Mouse (Mus musculus): ENCODE data around the gene Bcl2l13.

The Bcl2l13 gene

GRCm38 (mm10) chr6:120821715-120822114 lies 14.3 kb upstream of the Bcl2l13 start:
- Histone ChIP-seq H3K4me1 (replicated peaks; ENCODE audit: low read depth, low read length) (peaks cover 53% of the 10 kb centered on the region), H3K27me3 (ENCODE audit: insufficient read depth, low read length) (no peaks in the 10 kb centered on the region), H3K4me3 (replicated peaks; ENCODE audit: low read length) (peak overlapping the region; percentile 97), H3K9me3 (ENCODE audit: low read length) (no peaks in the 10 kb centered on the region), H3K36me3 (ENCODE audit: insufficient read depth, low read length) (peaks cover 27% of the 10 kb centered on the region)
- TF ChIP-seq NANOG (IDR thresholded peaks at IDR 0.05; ENCODE audit: borderline replicate concordance, low read length), result no peak
- no peak for TF ChIP-seq CTCF (conservative IDR thresholded peaks at IDR 0.05; ENCODE audit: low read length)
- TF ChIP-seq POU5F1 (IDR thresholded peaks at IDR 0.05; ENCODE audit: borderline replicate concordance, low read length), result no peak

GRCm38 (mm10) chr6:120822307-120822928 lies 13.6 kb upstream of the Bcl2l13 start, which contains the start of gene Atp6v1e1:
Atp6v1e1 (minus strand) TSS chr6:120822793.
- H3K4me1 ChIP-seq (replicated peaks; ENCODE audit: low read depth, low read length), result peaks cover 53% of the 10 kb centered on the region
- peak within 1 kb of the TSS; percentile 97 for H3K4me3 ChIP-seq (replicated peaks; ENCODE audit: low read length)
- TF ChIP-seq POU5F1 (IDR thresholded peaks at IDR 0.05; ENCODE audit: borderline replicate concordance, low read length) (no peak), CTCF (conservative IDR thresholded peaks at IDR 0.05; ENCODE audit: low read length) (no peak), NANOG (IDR thresholded peaks at IDR 0.05; ENCODE audit: borderline replicate concordance, low read length) (no peak)
- H3K9me3 ChIP-seq (ENCODE audit: low read length), result no peaks in the 10 kb centered on the region
- H3K36me3 ChIP-seq (ENCODE audit: insufficient read depth, low read length), result peaks cover 25% of the 10 kb centered on the region
- no peaks in the 10 kb centered on the region for H3K27me3 ChIP-seq (ENCODE audit: insufficient read depth, low read length)

GRCm38 (mm10) chr6:120822937-120823614 lies 12.9 kb upstream of the Bcl2l13 start:
- TF ChIP-seq NANOG (IDR thresholded peaks at IDR 0.05; ENCODE audit: borderline replicate concordance, low read length) (no peak), CTCF (conservative IDR thresholded peaks at IDR 0.05; ENCODE audit: low read length) (no peak), POU5F1 (IDR thresholded peaks at IDR 0.05; ENCODE audit: borderline replicate concordance, low read length) (no peak)
- H3K4me1 ChIP-seq (replicated peaks; ENCODE audit: low read depth, low read length), result peaks cover 48% of the 10 kb centered on the region
- no peaks in the 10 kb centered on the region for H3K9me3 ChIP-seq (ENCODE audit: low read length)
- H3K36me3 ChIP-seq (ENCODE audit: insufficient read depth, low read length), result peaks cover 18% of the 10 kb centered on the region
- peak overlapping the region; percentile 97 for H3K4me3 ChIP-seq (replicated peaks; ENCODE audit: low read length)
- no peaks in the 10 kb centered on the region for H3K27me3 ChIP-seq (ENCODE audit: insufficient read depth, low read length)

- H3K9me3 ChIP-seq (ENCODE audit: low read length), result no peaks in the 10 kb centered on the region
- H3K36me3 ChIP-seq (ENCODE audit: insufficient read depth, low read length), result no peaks in the 10 kb centered on the region
- TF ChIP-seq CTCF (conservative IDR thresholded peaks at IDR 0.05; ENCODE audit: low read length), result no peak
- TF ChIP-seq POU5F1 (IDR thresholded peaks at IDR 0.05; ENCODE audit: borderline replicate concordance, low read length), result no peak
- TF ChIP-seq NANOG (IDR thresholded peaks at IDR 0.05; ENCODE audit: borderline replicate concordance, low read length), result no peak
- H3K4me1 ChIP-seq (replicated peaks; ENCODE audit: low read depth, low read length), result no peaks in the 10 kb centered on the region
- H3K4me3 ChIP-seq (replicated peaks; ENCODE audit: low read length), result no peak overlapping the region
- no peaks in the 10 kb centered on the region for H3K27me3 ChIP-seq (ENCODE audit: insufficient read depth, low read length)
These were observed 6.0 kb upstream of the Bcl2l13 start for GRCm38 (mm10) chr6:120830056-120830455.

DNA sequence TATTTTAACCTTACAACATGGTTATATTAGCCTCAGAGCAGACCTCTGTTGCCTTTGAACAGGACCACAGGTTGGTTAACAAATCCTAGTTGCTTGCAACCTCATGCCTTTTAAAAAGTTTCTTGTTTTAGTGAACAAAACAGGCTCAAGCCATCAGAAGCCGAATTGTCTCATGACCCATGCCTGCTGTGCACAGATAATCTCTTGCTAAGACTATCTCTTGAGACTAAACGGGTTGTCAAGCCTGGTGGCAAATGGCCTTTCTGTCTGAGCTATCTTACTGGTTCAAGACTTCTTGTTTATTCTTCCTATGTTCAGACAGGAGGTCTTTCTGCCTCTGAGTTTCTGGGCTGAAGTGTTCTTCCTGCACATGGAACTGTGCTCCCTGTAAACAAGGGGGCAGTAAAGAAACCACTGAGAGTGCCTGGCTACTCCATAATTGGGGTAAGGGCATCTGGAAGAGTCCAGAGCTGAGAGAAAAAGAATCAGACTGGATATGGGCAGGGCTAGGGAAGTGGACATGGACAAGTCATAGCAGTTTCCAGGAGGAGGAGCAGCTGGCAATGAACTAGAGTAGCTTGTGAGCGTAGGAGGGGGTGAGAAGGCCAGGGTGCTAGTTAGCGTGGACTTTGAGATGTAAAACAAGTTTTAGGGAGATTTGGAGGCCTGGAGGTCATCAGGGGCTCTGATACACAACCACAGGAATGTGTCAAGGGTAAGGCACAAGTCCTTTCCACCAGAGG lies 5.0 kb upstream of the Bcl2l13 start:
- H3K4me1 ChIP-seq (replicated peaks; ENCODE audit: low read depth, low read length), result peaks cover 6% of the 10 kb centered on the region; the same call in 1 of the 2 replicates

GRCm38 (mm10) chr6:120832097-120832496 lies 3.9 kb upstream of the Bcl2l13 start:
- H3K36me3 ChIP-seq (ENCODE audit: insufficient read depth, low read length), result no peaks in the 10 kb centered on the region

More for the DNA sequence above, 5.0 kb upstream of the Bcl2l13 start:
- Histone ChIP-seq H3K4me3 (replicated peaks; ENCODE audit: low read length) (no peak overlapping the region), H3K9me3 (ENCODE audit: low read length) (no peaks in the 10 kb centered on the region), H3K27me3 (ENCODE audit: insufficient read depth, low read length) (no peaks in the 10 kb centered on the region), H3K36me3 (ENCODE audit: insufficient read depth, low read length) (no peaks in the 10 kb centered on the region)
- no peak for TF ChIP-seq CTCF (conservative IDR thresholded peaks at IDR 0.05; ENCODE audit: low read length)
- TF ChIP-seq NANOG (IDR thresholded peaks at IDR 0.05; ENCODE audit: borderline replicate concordance, low read length), result no peak
- TF ChIP-seq POU5F1 (IDR thresholded peaks at IDR 0.05; ENCODE audit: borderline replicate concordance, low read length), result no peak

DNA sequence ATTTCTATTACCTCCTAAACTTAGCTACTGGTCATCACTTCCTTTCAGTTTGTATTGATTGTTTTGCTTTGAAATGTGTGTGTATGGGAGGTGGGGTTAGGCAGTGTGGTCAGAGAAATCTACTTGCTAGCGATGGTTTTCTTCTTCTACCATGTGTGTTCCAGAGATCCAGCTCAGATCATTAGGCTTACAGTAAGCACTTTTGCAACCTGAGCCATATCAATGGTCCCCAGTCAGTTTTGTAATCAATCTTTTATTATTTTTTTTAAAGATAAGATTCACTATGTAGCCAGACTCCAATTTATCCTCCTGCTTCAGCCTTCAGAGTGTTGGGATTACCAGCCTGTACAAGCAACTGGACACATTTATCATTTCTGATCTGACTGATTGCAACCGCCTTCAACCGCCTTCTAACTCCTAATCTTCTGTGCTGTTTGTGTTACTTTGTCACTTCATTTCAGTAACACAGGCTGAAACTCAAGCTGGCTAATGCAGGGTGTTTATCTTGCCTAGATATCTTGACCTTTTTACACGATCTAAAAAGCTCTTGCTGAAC lies 1.2 kb upstream of the Bcl2l13 start:
- H3K4me1 ChIP-seq (replicated peaks; ENCODE audit: low read depth, low read length), result peaks cover 21% of the 10 kb centered on the region

More at GRCm38 (mm10) chr6:120832097-120832496, 3.9 kb upstream of the Bcl2l13 start:
- Histone ChIP-seq H3K4me3 (replicated peaks; ENCODE audit: low read length) (no peak overlapping the region), H3K27me3 (ENCODE audit: insufficient read depth, low read length) (no peaks in the 10 kb centered on the region), H3K9me3 (ENCODE audit: low read length) (no peaks in the 10 kb centered on the region), H3K4me1 (replicated peaks; ENCODE audit: low read depth, low read length) (peaks cover 11% of the 10 kb centered on the region)
- no peak for TF ChIP-seq CTCF (conservative IDR thresholded peaks at IDR 0.05; ENCODE audit: low read length)
- no peak for TF ChIP-seq POU5F1 (IDR thresholded peaks at IDR 0.05; ENCODE audit: borderline replicate concordance, low read length)
- no peak for TF ChIP-seq NANOG (IDR thresholded peaks at IDR 0.05; ENCODE audit: borderline replicate concordance, low read length)

More for the DNA sequence above, 1.2 kb upstream of the Bcl2l13 start:
- no peaks in the 10 kb centered on the region for H3K9me3 ChIP-seq (ENCODE audit: low read length)
- H3K27me3 ChIP-seq (ENCODE audit: insufficient read depth, low read length), result no peaks in the 10 kb centered on the region
- no peak overlapping the region for H3K4me3 ChIP-seq (replicated peaks; ENCODE audit: low read length)
- H3K36me3 ChIP-seq (ENCODE audit: insufficient read depth, low read length), result no peaks in the 10 kb centered on the region
- no peak for TF ChIP-seq POU5F1 (IDR thresholded peaks at IDR 0.05; ENCODE audit: borderline replicate concordance, low read length)
- no peak for TF ChIP-seq NANOG (IDR thresholded peaks at IDR 0.05; ENCODE audit: borderline replicate concordance, low read length)
- TF ChIP-seq CTCF (conservative IDR thresholded peaks at IDR 0.05; ENCODE audit: low read length), result no peak

All from E14TG2a.4 (cell line).